Mouse (Mus musculus) spleen, postnatal 14 days (tissue): Measurements from ENCODE around the gene Sec31a.

ENCODE experiments used
- DNase-seq, 2 experiments: peaks; one replicate each; pipeline ENCODE4 v3.0.0; 2021 to 2022; ENCODE audit warnings: low spot score in 2 of 2

The Sec31a gene

GRCm38 (mm10) chr5:100408485-100408884 lies 7.5 kb downstream of the Sec31a start:
- no peak for DNase-seq

GRCm38 (mm10) chr5:100396753-100397152 lies 19.3 kb downstream of the Sec31a start:
- no peak for DNase-seq

GRCm38 (mm10) chr5:100393681-100394080 lies 22.4 kb downstream of the Sec31a start:
- DNase-seq: no peak

- no peak for DNase-seq
Observed at GRCm38 (mm10) chr5:100392436-100392955, 23.5 kb downstream of the Sec31a start.

DNA sequence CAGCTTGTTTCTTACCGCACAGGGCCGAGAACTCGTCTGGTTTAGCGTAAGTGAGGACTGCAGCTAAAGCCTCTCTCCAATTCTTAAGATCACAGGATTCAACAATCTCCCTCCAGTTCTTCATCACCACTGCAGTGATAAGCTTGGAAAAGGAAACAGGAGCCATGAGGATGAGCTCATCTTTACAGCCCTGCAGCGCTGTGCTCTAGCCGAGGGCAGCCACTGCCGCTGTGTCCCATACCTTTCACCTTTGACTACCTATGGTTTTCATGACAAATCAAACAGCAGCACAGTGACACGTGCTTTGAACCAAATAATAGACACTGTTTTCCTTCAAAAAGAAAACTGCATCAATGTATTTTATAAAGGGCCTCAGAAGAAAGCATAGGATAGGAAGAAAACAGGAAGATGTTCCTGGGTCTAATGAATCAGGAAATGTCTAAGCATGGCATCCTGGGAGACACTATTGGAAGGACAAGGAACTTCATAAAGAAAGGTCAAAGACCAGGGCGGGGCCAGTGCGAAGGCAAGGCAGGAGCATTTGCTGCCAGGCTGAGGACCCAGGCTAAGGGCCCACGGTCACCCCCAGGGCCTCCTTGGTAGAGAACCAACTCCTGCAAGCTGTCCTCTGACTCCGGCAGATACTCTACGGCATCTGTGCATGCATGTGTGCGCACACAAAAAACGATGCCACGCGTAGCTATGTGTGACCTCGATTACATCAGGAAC lies 32.1 kb downstream of the Sec31a start:
- no peak for DNase-seq

DNA sequence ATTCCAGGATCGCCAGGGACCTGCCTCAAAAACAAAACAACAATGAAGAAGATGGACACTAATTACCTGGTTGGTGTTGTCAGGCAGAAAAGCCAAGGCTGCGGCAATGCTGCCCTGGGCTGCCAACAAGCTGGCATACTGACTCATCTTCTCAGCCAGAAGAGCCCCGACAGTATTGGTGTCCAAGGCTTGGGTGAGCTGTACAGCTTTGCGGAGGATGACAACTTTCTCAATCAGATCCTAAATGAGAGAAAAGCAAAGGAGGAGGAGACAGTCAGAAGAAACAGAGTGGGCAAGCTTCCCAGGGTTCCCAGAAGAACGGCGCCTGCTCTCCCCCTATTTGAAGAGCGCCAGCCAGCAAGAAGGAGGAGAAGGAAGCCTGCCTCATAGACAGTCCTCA lies 34.9 kb downstream of the Sec31a start:
- no peak for DNase-seq

DNA sequence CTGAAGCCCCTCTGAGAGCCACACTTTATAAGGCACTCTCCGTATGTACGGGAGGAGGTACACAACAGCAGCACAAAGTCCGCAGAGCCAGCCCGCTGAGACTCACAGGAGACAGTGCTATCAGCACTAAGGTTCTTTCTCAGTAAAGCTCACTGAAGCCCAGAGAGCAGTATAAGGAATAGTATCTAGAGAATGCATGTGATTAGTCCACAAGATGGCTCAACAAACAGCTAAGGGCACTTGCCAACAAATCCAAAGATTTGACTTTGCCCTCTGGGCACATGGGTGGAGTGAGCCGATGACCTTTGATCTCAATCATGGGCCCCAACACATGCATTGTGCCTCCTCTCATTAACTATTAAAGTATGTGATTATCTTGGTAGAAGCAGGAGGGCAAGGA lies 35.8 kb downstream of the Sec31a start:
- no peak for DNase-seq

GRCm38 (mm10) chr5:100378981-100379380 lies 37.1 kb downstream of the Sec31a start:
- DNase-seq: no peak

DNA sequence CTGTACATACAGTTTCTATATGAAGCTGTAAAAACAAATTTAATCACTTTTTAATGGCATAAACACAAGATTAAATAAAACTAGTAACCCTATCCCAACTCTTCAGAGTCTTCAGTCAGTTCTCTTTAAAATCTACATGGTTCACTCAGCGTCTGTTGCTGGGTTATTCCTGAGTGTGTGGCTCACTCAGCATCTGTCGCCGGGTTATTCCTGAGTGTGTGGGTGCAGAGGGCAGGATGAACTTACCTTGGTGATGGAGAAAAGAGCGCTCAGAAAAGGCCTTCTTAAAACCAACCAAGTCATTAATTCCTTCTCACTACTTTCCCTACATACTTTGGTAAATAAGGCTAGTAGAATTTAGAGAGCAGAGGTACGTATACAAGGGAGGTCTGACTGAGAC lies 37.8 kb downstream of the Sec31a start:
- DNase-seq: no peak

GRCm38 (mm10) chr5:100377376-100377775 lies 38.7 kb downstream of the Sec31a start:
- no peak for DNase-seq

- no peak for DNase-seq
Observed at GRCm38 (mm10) chr5:100374703-100375102, 41.3 kb downstream of the Sec31a start.

GRCm38 (mm10) chr5:100373952-100374351 lies 42.1 kb downstream of the Sec31a start:
- no peak for DNase-seq

GRCm38 (mm10) chr5:100370919-100371318 lies 45.1 kb downstream of the Sec31a start:
- DNase-seq: no peak

DNA sequence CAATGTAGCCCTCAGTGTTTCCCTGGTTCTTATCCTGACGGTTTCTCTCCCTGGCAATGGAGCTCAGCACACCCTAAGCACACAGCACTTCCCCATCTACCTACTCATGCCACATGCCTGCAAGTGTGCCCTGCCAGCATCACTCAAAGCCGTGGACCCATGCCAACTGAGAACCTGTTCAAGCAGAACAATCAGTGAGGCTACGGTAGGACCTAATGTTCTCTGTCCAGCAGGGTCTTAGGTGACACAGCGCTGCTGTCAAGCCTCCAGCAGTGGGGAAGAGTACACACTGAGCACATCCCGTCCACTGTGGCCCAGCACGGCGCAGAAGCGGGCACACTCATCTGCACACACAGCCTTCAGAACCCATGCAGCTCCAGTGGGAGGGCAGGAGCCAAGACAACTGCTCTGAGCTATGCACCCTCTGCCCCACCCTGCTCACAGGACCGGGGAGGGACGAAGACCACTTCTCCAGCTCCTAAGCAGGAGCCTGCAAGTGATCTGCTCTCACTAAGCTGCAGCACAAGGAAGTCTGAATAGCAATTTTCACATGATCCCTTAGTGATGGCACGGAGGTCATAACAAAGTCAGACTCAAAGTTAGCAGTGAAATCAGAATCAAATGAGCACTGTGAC lies 46.1 kb downstream of the Sec31a start:
- DNase-seq: no peak

DNA sequence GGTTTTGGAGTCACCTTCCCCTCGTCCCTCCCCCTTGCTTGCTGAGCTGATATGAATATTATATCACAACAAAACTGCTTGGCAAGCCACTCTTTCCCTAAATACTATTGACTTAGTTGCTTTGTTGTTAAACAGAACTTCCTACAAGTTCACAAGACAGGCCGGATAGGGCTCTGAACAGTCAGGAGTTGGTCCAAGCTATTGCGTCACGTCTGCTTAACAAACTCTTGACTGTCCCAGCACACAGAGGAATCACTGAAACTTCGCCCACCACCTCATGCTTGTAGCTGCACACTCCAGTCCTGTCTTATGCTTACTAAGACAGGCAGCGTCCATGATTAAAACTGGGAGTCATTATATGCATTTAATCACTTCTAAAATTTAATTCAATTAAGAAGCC lies 46.9 kb downstream of the Sec31a start:
- no peak for DNase-seq

DNA sequence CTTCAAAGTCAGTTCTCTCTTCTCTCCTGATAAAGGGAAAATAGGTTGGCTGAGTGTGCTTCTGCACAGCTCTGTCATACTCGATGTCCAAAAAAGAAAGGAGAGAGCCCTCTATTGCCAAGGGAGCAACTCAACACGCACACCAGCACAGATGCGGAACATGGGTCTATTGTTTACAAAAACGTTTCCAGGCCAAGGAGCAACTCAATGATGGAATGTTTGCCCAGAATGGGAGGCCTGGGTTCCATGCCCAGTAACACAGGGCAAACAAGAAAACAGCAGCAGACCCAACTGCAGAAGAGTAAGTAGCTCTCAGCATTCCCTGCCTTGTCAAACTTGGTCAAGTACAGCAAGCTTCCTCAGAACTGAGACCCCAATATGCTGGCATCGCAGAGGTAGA lies 47.5 kb downstream of the Sec31a start:
- DNase-seq: no peak

DNA sequence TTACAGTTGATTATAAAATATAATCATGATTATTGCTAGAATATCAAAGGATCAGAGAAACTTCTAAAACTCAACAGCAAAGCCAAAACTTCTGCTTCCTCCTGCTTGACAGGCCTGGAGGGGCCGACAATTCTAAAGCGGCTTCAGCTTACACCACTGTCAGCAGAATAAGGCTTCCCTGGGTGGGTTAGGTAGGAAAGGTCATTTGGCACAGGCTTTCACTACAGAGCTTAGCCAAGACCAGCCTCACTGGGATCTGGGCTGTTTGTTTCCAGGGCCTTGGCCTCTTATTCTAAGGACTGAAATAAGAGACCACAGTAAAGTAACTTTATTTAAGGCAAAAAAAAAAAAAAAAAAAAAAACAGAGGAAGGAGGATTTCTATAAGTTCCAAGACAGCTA lies 49.0 kb downstream of the Sec31a start:
- DNase-seq: no peak

DNA sequence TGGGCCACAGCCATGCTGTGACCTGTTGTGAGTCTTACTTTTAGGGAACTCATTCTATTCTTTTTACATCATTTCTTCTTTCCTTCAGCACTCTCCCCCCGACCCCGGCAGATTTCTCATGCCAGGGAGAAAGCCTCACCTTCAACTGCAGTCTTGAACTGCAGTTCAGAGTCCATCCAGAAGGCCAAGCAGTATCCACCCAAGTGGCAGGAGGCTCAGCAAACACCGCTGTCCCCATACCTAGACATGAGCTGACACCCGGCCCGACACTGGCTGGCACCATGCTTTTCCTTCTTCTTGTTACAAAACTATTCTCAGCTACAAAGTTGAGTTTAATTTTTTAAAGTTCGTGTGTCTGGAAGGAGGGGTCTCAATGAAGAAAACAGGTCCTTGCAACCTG lies 55.7 kb downstream of the Sec31a start:
- DNase-seq: no peak

DNA sequence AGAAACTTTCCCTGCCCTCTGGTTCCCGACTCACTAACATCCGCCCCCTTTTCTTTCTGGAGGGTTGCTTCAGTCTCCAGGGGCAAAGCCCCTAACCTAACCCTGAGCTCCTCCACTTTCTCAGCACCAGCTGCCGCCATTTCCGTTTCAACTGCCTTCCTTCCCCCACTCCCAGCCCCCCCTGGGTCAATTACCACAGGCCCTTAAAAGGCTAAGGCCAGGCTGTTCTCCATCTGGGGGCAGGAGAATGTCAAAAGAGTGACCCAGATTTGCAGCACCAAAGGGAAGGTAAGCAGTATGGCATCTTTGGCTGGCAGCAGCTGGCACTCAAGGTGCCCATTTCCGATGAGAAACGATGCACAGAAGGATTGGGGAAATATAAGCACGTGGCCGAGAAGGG lies 57.7 kb downstream of the Sec31a start:
- DNase-seq: peak in 1 of 2 experiments; percentile 7

DNA sequence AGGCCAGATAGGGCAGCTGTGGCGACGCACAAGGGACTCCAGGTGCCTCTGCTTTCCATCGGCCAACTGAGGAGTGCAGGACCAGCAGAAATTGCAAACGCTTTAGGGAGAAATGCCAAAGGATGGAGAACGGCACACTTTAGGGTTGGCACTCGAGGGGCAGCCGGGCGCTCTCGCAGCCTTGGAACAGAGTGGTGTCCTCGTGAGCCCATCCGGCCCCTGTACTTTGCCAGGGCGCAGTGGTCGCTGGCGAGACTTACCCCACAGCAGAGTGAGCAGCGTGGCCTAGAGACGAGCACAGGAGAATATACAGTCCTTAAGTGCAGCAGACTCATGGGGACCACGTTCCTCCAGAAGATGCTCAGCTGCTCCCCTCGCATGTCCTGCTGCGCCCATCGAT lies 61.4 kb downstream of the Sec31a start:
- no peak for DNase-seq

GRCm38 (mm10) chr5:100352986-100353848 lies 62.8 kb downstream of the Sec31a start:
- DNase-seq: no peak

DNA sequence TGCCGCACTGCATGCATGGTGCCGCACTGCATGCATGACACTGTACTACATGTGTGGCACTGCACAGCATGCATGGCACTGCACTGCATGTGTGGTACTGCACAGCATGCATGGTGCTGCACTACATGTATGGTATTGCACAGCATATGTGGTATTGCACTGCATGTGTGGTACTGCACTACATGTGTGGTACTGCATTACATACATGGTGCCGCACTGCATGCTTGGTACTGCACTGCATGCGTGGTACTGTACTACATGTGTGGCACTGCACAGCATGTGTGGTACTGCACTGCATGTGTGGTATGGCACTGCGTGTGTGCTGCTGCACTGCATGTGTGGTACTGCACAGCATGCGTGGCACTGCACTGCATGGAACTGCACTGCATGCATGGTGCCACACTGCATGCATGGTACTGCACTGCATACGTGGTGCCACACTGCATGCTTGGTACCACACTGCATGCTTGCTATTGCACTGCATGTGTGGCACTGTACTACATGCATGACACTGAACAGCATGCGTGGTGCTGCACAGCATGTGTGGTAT lies 65.1 kb downstream of the Sec31a start:
- no peak for DNase-seq
